Mouse (Mus musculus) lung, embryonic 16.5 days (tissue): ENCODE results near the gene Eif4ebp2. TPM values are rescaled to one million over a fixed set of nuclear protein-coding genes. Genes with fewer than 3 reads are reported as not detected.

Source experiments
- polyA plus RNA-seq: library from polyadenylated mRNA; unstranded; fragments of >200 nt; fragmentation: Nextera tagmentation; extraction: Ambion mirVana; gene quantifications from 2 replicates; pipeline ENCODE4 v1.2.1, GENCODE M21; 2015

Eif4ebp2 gene
- polyA plus RNA-seq, 1 experiment from 2014 or later = 58.5 TPM

Other genes with a start within 250 kb of the Eif4ebp2 start
- 2.6 and 2.7 TPM in 2 replicates for gene Adamts14, start 179.2 kb downstream of the Eif4ebp2 start, polyA plus RNA-seq
- gene Prf1, start 154.8 kb downstream of the Eif4ebp2 start, polyA plus RNA-seq = 0.06 TPM in 1 of 2 replicates, not detected in the other
- gene Pald1, start 69.1 kb downstream of the Eif4ebp2 start, polyA plus RNA-seq = 49.4 and 49.9 TPM in 2 replicates
- 0.16 and 0.20 TPM in 2 replicates for gene Nodal, start 34.7 kb downstream of the Eif4ebp2 start, polyA plus RNA-seq
- gene Lrrc20, start 23.1 kb upstream of the Eif4ebp2 start, polyA plus RNA-seq = 7.5 and 8.7 TPM in 2 replicates
- gene Npffr1, start 142.8 kb upstream of the Eif4ebp2 start, polyA plus RNA-seq = 0.08 TPM in 1 of 2 replicates, not detected in the other
- gene Ppa1, start 195.9 kb upstream of the Eif4ebp2 start, polyA plus RNA-seq = 125 and 138 TPM in 2 replicates
- 230 and 231 TPM in 2 replicates for gene Sar1a, start 227.6 kb upstream of the Eif4ebp2 start, polyA plus RNA-seq
- gene Tysnd1, start 242.9 kb upstream of the Eif4ebp2 start, polyA plus RNA-seq = 17.8 and 19.2 TPM in 2 replicates